ENCODE assay signal across 8 mouse cellular contexts in genomic region chr11:6547037-6547680, GRCm38 (mm10). TPM values are rescaled to one million over a fixed set of nuclear protein-coding genes. Genes with fewer than 3 reads are reported as not detected.
DNase-seq lines count a peak whose midpoint lies in the region; ATAC-seq and TF ChIP-seq lines count a peak whose summit lies in the region.

No protein-coding gene starts in this region.

- no peak for TF ChIP-seq EP300 in ES-Bruce4 (IDR thresholded peaks at IDR 0.05; ENCODE audit: insufficient read depth, low read depth, low read length)

- peak overlapping the region; percentile 96 for H3K4me3 ChIP-seq in ES-Bruce4 (ENCODE audit: low read depth, low read length)
- H3K4me3 ChIP-seq in forebrain, postnatal 0 days (ENCODE audit: low read depth, low read length): peak overlapping the region; percentile 85
- H3K4me3 ChIP-seq in layer of hippocampus, adult 2 months: peak overlapping the region; percentile 88
- H3K4me3 ChIP-seq in olfactory bulb, adult 2 months (ENCODE audit: insufficient read depth, low read depth, low read length): peak overlapping the region; percentile 92
- H3K4me3 ChIP-seq in thymus, adult 2 months (ENCODE audit: control insufficient read depth, insufficient read depth, low read length): peak overlapping the region; percentile 79

- H3K4me2 ChIP-seq in forebrain, postnatal 0 days (ENCODE audit: low read depth): peak overlapping the region; percentile 61

- peaks cover 7% of the 10 kb centered on the region; the same call in 1 of the 2 replicates for H3K36me3 ChIP-seq in ES-Bruce4 (ENCODE audit: control insufficient read depth, insufficient read depth, low read length, poor library complexity, severe bottlenecking)
- no peaks in the 10 kb centered on the region for H3K36me3 ChIP-seq in forebrain, postnatal 0 days (ENCODE audit: insufficient read depth)
- peaks cover 4% of the 10 kb centered on the region; the same call in 1 of the 2 replicates for H3K36me3 ChIP-seq in thymus, adult 2 months (ENCODE audit: control insufficient read depth, insufficient read depth, low read length)

- H3K4me1 ChIP-seq in ES-Bruce4 (ENCODE audit: control insufficient read depth, insufficient read depth, low read length): peaks cover 2% of the 10 kb centered on the region
- peaks cover 7% of the 10 kb centered on the region for H3K4me1 ChIP-seq in forebrain, postnatal 0 days (ENCODE audit: insufficient read depth)
- 0 out of 2 replicates have a peak, but pooled peaks cover 2% of the 10 kb centered on the region for H3K4me1 ChIP-seq in olfactory bulb, adult 2 months (ENCODE audit: control insufficient read depth, insufficient read depth, low read length)
- H3K4me1 ChIP-seq in thymus, adult 2 months (replicated peaks; ENCODE audit: control insufficient read depth, insufficient read depth, low read length): peaks cover 8% of the 10 kb centered on the region

- peak overlapping the region; percentile 76 for H3K27ac ChIP-seq in ES-Bruce4 (ENCODE audit: insufficient read depth, low read length)
- peak overlapping the region; percentile 89 for H3K27ac ChIP-seq in forebrain, postnatal 0 days (ENCODE audit: low read depth, low read length)
- H3K27ac ChIP-seq in layer of hippocampus, adult 2 months: peak overlapping the region; percentile 94
- H3K27ac ChIP-seq in olfactory bulb, adult 2 months (ENCODE audit: insufficient read depth, low read depth, low read length): peak overlapping the region; percentile 79
- H3K27ac ChIP-seq in thymus, adult 2 months (ENCODE audit: control insufficient read depth, insufficient read depth, low read length): peak overlapping the region; percentile 63

- no peaks in the 10 kb centered on the region for H3K27me3 ChIP-seq in ES-Bruce4 (ENCODE audit: control insufficient read depth, insufficient read depth, low read length, poor library complexity, severe bottlenecking)
- H3K27me3 ChIP-seq in forebrain, postnatal 0 days (ENCODE audit: insufficient read depth, low read length): no peaks in the 10 kb centered on the region
- H3K27me3 ChIP-seq in thymus, adult 2 months (ENCODE audit: control insufficient read depth, insufficient read depth, low read length): no peaks in the 10 kb centered on the region

- peak; percentile 49 to 61 for DNase-seq in cerebellum, adult 18-20 months
- DNase-seq in forebrain, postnatal 0 days: peak; percentile 37
- DNase-seq in heart, postnatal 4 days: peak; percentile 79
- DNase-seq in layer of hippocampus, adult 2 months (ENCODE audit: low spot score in 2 of 2): peak; percentile 17 to 18
- peak; percentile 84 for DNase-seq in lung, postnatal 10 days
- peak; percentile 77 for DNase-seq in thymus, adult 2 months

- no peaks in the 10 kb centered on the region for H3K9me3 ChIP-seq in ES-Bruce4 (replicated peaks; ENCODE audit: control insufficient read depth, insufficient read depth, low read length, poor library complexity, severe bottlenecking)
- H3K9me3 ChIP-seq in forebrain, postnatal 0 days (ENCODE audit: low read length): no peaks in the 10 kb centered on the region

- TF ChIP-seq CTCF in ES-Bruce4 (IDR thresholded peaks at IDR 0.05; ENCODE audit: low read depth, low read length): no peak
- TF ChIP-seq CTCF in forebrain, postnatal 0 days (IDR thresholded peaks at IDR 0.05; ENCODE audit: low read depth): peak; percentile 10; the same call in 1 of the 2 replicates
- TF ChIP-seq CTCF in layer of hippocampus, adult 2 months (conservative IDR thresholded peaks at IDR 0.05): peak; percentile 24; the same call in 1 of the 2 replicates
- TF ChIP-seq CTCF in olfactory bulb, adult 2 months (IDR thresholded peaks at IDR 0.05; ENCODE audit: insufficient read depth, low read depth, low read length): no peak
- TF ChIP-seq CTCF in thymus, adult 2 months (IDR thresholded peaks at IDR 0.05; ENCODE audit: borderline replicate concordance, control insufficient read depth, extremely low read depth, insufficient read depth, low read length, poor library complexity): no peak

- WGBS in forebrain, postnatal 0 days: 2% methylated on average over 34 of the region's 41 CpGs
- 1% methylated on average over 36 of the region's 41 CpGs for WGBS in olfactory bulb, adult 2 months
- 1% methylated on average over 41 of the region's 41 CpGs for WGBS in thymus, adult 2 months

- H3K9ac ChIP-seq in ES-Bruce4 (ENCODE audit: low read depth, poor library complexity, severe bottlenecking): peak overlapping the region; percentile 88
- peak overlapping the region; percentile 75 for H3K9ac ChIP-seq in forebrain, postnatal 0 days

- no peak for TF ChIP-seq POLR2A in ES-Bruce4 (IDR thresholded peaks at IDR 0.05; ENCODE audit: insufficient read depth, low read length)
- TF ChIP-seq POLR2A in olfactory bulb, adult 2 months (IDR thresholded peaks at IDR 0.05; ENCODE audit: insufficient read depth, low read depth, low read length): no peak
- TF ChIP-seq POLR2A in thymus, adult 2 months (IDR thresholded peaks at IDR 0.05; ENCODE audit: control insufficient read depth, extremely low read depth, insufficient read depth, low read length, poor library complexity): no peak

- peak; percentile 38 for ATAC-seq in forebrain, postnatal 0 days

RNA-seq across cellular contexts. Expression of gene Ccm2, which starts 0.5 kb away (rescaled TPM):
- polyA plus RNA-seq in ES-Bruce4 (2011; ENCODE audit: insufficient read depth, insufficient read length, low read depth, missing spikeins): 36.5 and 38.7 TPM in 2 replicates
- total RNA-seq in forebrain, postnatal 0 days (2014; rRNA removed): 58.9 and 65.6 TPM in 2 replicates
- 84.0 and 84.7 TPM in 2 replicates for polyA plus RNA-seq in forebrain, postnatal 0 days (2015; fragmentation: Nextera tagmentation; extraction: Ambion mirVana)
- 10 to 100 TPM; 31.8 to 34.1 TPM for total RNA-seq in heart, postnatal 4 days (2021)
- 10 to 100 TPM; 50.2 to 55.8 TPM for total RNA-seq in layer of hippocampus, adult 2 months (2021)
- not detected in 2 replicates for polyA plus RNA-seq in olfactory bulb, adult 2 months (2012; ENCODE audit: insufficient read depth, insufficient read length, low replicate concordance, missing spikeins)
- 450 and 470 TPM in 2 replicates for polyA plus RNA-seq in thymus, adult 2 months (2012; rRNA removed)

RNA-seq across cellular contexts. Expression of gene Myo1g, which starts 26.4 kb away (rescaled TPM):
- polyA plus RNA-seq in ES-Bruce4 (2011; ENCODE audit: insufficient read depth, insufficient read length, low read depth, missing spikeins): 0.36 and 1.1 TPM in 2 replicates
- total RNA-seq in forebrain, postnatal 0 days (2014; rRNA removed): 0.23 and 0.90 TPM in 2 replicates
- 0.24 and 0.75 TPM in 2 replicates for polyA plus RNA-seq in forebrain, postnatal 0 days (2015; fragmentation: Nextera tagmentation; extraction: Ambion mirVana)
- 1 to 10 TPM; 1.2 to 1.4 TPM for total RNA-seq in heart, postnatal 4 days (2021)
- under 1 TPM; 0.59 to 0.91 TPM for total RNA-seq in layer of hippocampus, adult 2 months (2021)
- not detected in 2 replicates for polyA plus RNA-seq in olfactory bulb, adult 2 months (2012; ENCODE audit: insufficient read depth, insufficient read length, low replicate concordance, missing spikeins)
- polyA plus RNA-seq in thymus, adult 2 months (2012; rRNA removed): 202 and 216 TPM in 2 replicates

RNA-seq across cellular contexts. Expression of gene Nacad, which starts 58.7 kb away (rescaled TPM):
- 0.50 and 0.90 TPM in 2 replicates for polyA plus RNA-seq in ES-Bruce4 (2011; ENCODE audit: insufficient read depth, insufficient read length, low read depth, missing spikeins)
- total RNA-seq in forebrain, postnatal 0 days (2014; rRNA removed): 69.4 and 75.6 TPM in 2 replicates
- 46.4 and 61.3 TPM in 2 replicates for polyA plus RNA-seq in forebrain, postnatal 0 days (2015; fragmentation: Nextera tagmentation; extraction: Ambion mirVana)
- total RNA-seq in heart, postnatal 4 days (2021): 1 to 10 TPM; 1.7 to 2.5 TPM
- 10 to 100 TPM; 36.9 to 37.1 TPM for total RNA-seq in layer of hippocampus, adult 2 months (2021)
- not detected in 2 replicates for polyA plus RNA-seq in olfactory bulb, adult 2 months (2012; ENCODE audit: insufficient read depth, insufficient read length, low replicate concordance, missing spikeins)
- polyA plus RNA-seq in thymus, adult 2 months (2012; rRNA removed): 0.33 and 0.36 TPM in 2 replicates

Comparison
In these comparisons a context has a peak if more than half of its experiments do, and no peak if none do; other contexts are left out.
1. Peak in every context shown above with its lines: DNase-seq, ATAC-seq, H3K4me3 ChIP-seq and H3K27ac ChIP-seq.
2. CTCF ChIP-seq: peak in forebrain, postnatal 0 days (single experiment) and layer of hippocampus, adult 2 months (single experiment); none in ES-Bruce4 (single experiment), olfactory bulb, adult 2 months (single experiment) and thymus, adult 2 months (single experiment).
3. DNase-seq: peak in every context shown above with its lines; median percentile 84 in lung, postnatal 10 days; 79 in heart, postnatal 4 days; 77 in thymus, adult 2 months; 55 in cerebellum, adult 18-20 months; 37 in forebrain, postnatal 0 days; 18 in layer of hippocampus, adult 2 months.
4. RNA of gene Myo1g, which starts 26.4 kb away (polyA plus RNA-seq): 202 to 216 TPM in thymus, adult 2 months; 0.24 to 0.75 TPM in forebrain, postnatal 0 days, 0.36 to 1.1 TPM in ES-Bruce4 and not detected in olfactory bulb, adult 2 months; every median in the first group is over 10 times any median in the second.
5. RNA of gene Nacad, which starts 58.7 kb away (polyA plus RNA-seq): 46.4 to 61.3 TPM in forebrain, postnatal 0 days; 0.50 to 0.90 TPM in ES-Bruce4, 0.33 to 0.36 TPM in thymus, adult 2 months and not detected in olfactory bulb, adult 2 months; every median in the first group is over 10 times any median in the second.